Mouse (Mus musculus): Measurements from ENCODE around the gene Gzmm.
"Not testable (repeated sequence)": the region's sequence is repeated elsewhere in the genome, so short reads cannot be mapped to it uniquely, and the experiment has no call there.

Gene Gzmm

GRCm38 (mm10) chr10:79701443-79702129, 12.8 kb downstream of the Gzmm start:
- DNase-seq (ENCODE audit: low read depth, low spot score) = no peak

- DNase-seq (ENCODE audit: low read depth, low spot score) = not testable (repeated sequence)
Observed at GRCm38 (mm10) chr10:79702970-79703369, 14.2 kb downstream of the Gzmm start.

GRCm38 (mm10) chr10:79703541-79703940, 14.7 kb downstream of the Gzmm start:
- DNase-seq (ENCODE audit: low read depth, low spot score) = no peak

GRCm38 (mm10) chr10:79704065-79704969, 15.5 kb downstream of the Gzmm start, which contains the start of gene Bsg:
TSS of gene Bsg (plus strand) at chr10:79704491.
- DNase-seq (ENCODE audit: low read depth, low spot score) = peak; percentile 99

- no peak for DNase-seq (ENCODE audit: low read depth, low spot score)
Observed at GRCm38 (mm10) chr10:79704970-79705360, 16.1 kb downstream of the Gzmm start.

GRCm38 (mm10) chr10:79705951-79706350, 17.1 kb downstream of the Gzmm start:
- DNase-seq (ENCODE audit: low read depth, low spot score) = no peak

- no peak for DNase-seq (ENCODE audit: low read depth, low spot score)
Observed at GRCm38 (mm10) chr10:79706406-79707094, 17.7 kb downstream of the Gzmm start.

- DNase-seq (ENCODE audit: low read depth, low spot score) = no peak
Observed at GRCm38 (mm10) chr10:79707162-79707561, 18.3 kb downstream of the Gzmm start.

GRCm38 (mm10) chr10:79707759-79708158, 18.9 kb downstream of the Gzmm start:
- DNase-seq (ENCODE audit: low read depth, low spot score) = no peak

GRCm38 (mm10) chr10:79708668-79709067, 19.8 kb downstream of the Gzmm start:
- no peak for DNase-seq (ENCODE audit: low read depth, low spot score)

- no peak for DNase-seq (ENCODE audit: low read depth, low spot score)
Observed at GRCm38 (mm10) chr10:79709307-79709706, 20.5 kb downstream of the Gzmm start.

- DNase-seq (ENCODE audit: low read depth, low spot score) = no peak
Observed at GRCm38 (mm10) chr10:79712029-79712428, 23.2 kb downstream of the Gzmm start.

- DNase-seq (ENCODE audit: low read depth, low spot score) = peak; percentile 77
Observed at GRCm38 (mm10) chr10:79712499-79713126, 23.8 kb downstream of the Gzmm start.

GRCm38 (mm10) chr10:79713163-79713562, 24.3 kb downstream of the Gzmm start:
- DNase-seq (ENCODE audit: low read depth, low spot score) = no peak

- DNase-seq (ENCODE audit: low read depth, low spot score) = no peak
Observed at GRCm38 (mm10) chr10:79714996-79715395, 26.2 kb downstream of the Gzmm start.

- DNase-seq (ENCODE audit: low read depth, low spot score) = no peak
Observed at GRCm38 (mm10) chr10:79716254-79716987, 27.6 kb downstream of the Gzmm start, which contains the start of gene Hcn2. TSS of gene Hcn2 (plus strand) at chr10:79716634.

- no peak for DNase-seq (ENCODE audit: low read depth, low spot score)
Observed at GRCm38 (mm10) chr10:79716988-79717355, 28.2 kb downstream of the Gzmm start.

- DNase-seq (ENCODE audit: low read depth, low spot score) = peak; percentile 87
Observed at GRCm38 (mm10) chr10:79717640-79718357, 29.0 kb downstream of the Gzmm start.

- no peak for DNase-seq (ENCODE audit: low read depth, low spot score)
Observed at GRCm38 (mm10) chr10:79721089-79721488, 32.3 kb downstream of the Gzmm start.

- DNase-seq (ENCODE audit: low read depth, low spot score) = no peak
Observed at GRCm38 (mm10) chr10:79723047-79723446, 34.2 kb downstream of the Gzmm start.
